Mouse (Mus musculus) retina, embryonic 14.5 days (tissue): ENCODE data around the gene Tubg2.
"Not testable (repeated sequence)": the region's sequence is repeated elsewhere in the genome, so short reads cannot be mapped to it uniquely, and the experiment has no call there.

Source experiments
- DNase-seq: peaks from one replicate; pipeline ENCODE4 v3.0.0-alpha.2; 2015; ENCODE audit warnings: low spot score

Gene Tubg2

DNA sequence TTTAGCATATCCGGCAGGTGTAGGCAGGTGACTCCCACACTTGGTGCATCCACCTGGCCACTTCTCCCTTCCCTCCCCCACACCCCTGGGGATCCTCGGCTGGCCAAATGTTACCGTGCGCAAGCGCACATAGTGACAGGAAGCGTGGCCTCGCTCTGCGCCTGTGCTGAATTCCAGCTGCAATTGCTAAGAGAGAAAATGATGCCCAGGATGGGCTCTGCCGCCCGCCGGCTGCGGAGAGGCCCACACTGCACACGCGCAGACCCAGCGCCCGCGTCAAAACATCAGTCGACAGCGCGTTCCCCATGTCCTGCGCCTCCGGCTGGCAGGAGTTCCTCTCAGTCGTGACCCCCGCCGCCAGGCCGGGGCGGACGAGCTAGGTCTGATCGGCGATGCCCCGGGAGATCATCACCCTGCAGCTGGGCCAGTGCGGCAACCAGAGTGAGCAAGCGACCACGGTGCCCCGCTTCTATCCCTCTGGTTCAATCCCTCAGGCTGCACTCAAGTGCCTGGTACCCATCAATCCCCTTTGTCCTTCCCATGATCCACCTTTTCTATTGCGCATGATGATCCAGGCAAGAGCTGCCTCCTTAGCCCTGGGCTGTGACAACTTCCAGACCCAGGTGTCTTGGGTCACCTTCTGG is at the start of gene Tubg2:
Tubg2 (plus strand) TSS at position 180 of the 644 bp plus-strand sequence.
- peak; percentile 80 for DNase-seq

DNA sequence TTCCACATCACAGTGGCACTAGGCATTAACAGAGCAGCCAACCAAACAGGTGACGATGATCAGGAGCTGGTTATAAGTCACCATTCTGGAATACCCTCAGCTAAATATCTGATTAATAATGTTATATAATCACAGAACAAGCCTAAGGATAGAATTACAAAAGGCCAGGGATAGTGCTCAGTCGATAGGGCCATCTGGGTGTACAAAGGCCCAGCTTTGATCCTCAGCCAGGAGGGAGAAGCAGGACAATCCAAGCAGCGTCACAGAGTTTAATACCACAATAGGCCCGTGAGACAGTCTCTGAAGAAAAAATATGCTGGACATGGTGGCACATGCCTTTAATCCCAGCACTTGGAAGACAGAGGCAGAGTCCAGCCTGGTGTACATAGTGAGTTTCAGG is 46.4 kb upstream of the Tubg2 start:
- DNase-seq: no peak

DNA sequence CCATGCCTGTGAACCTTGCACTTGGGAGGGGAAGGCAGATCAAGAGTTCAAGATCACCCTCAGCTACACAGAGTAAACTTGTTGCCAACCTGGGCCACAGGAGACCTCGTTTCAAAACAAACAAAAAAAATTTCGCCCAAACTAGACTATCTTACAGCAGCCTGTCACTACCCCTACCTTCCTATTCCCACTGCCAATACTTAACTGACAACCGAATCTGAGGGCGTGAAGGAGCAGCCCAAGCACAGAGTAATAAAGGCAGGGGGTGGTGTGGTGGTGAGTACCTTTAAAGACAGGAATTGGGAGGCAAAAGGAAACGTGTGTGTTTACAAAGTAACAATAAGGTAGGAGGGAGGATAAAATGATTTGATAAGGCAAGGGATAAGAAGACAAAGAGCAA is 45.0 kb upstream of the Tubg2 start:
- no peak for DNase-seq

- DNase-seq: no peak
Observed at GRCm38 (mm10) chr11:101111178-101111577, 44.5 kb upstream of the Tubg2 start.

- no peak for DNase-seq
Observed at GRCm38 (mm10) chr11:101112186-101112585, 43.5 kb upstream of the Tubg2 start.

DNA sequence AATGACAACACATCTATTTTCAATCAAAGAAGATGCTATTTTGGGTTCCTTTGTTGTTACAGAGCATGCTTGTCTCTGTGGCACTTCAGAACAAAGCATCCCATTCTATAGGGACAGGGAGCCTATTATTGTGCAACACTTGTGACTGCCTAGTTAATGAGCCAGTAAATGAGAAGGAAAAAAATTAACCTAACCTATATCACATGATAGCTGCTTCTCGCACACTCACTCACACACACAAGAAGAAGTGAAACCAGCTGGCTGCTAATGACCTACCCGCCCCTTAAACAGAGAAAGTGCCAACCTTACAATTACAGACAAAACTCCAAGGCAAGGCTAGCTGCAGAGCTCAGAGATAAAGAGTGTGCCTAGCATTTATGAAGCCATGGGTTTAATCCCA is 40.1 kb upstream of the Tubg2 start:
- no peak for DNase-seq

DNA sequence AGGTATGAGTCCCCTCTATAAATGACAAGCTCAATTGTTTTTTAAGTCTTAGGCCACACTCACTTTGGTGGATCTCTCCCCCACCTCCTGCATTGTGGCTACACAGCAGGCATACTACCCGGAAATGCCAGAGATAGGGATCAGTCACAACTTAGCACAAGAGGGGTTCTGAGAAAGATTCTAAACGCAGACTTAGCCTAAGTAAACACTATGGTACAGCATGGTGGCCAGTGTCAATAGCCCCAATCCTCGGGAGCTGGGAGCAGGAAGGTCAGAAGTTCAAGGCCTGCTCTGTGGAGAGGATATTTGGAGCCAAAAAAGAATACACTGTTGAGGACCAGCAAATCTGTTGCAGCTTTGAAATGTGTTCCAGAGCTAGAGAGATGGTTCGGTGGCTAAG is 37.6 kb upstream of the Tubg2 start:
- no peak for DNase-seq

- DNase-seq: no peak
Observed at GRCm38 (mm10) chr11:101119131-101119760, 36.5 kb upstream of the Tubg2 start.

- peak; percentile 100 for DNase-seq
Observed at GRCm38 (mm10) chr11:101119761-101120544, 35.8 kb upstream of the Tubg2 start, which contains the start of the genes Retreg3 and Tubg1. Gene Retreg3 (minus strand): TSS chr11:101119893. Gene Tubg1 (plus strand): TSS chr11:101119938.

GRCm38 (mm10) chr11:101120545-101121188 is 35.0 kb upstream of the Tubg2 start:
- DNase-seq: peak; percentile 37

DNA sequence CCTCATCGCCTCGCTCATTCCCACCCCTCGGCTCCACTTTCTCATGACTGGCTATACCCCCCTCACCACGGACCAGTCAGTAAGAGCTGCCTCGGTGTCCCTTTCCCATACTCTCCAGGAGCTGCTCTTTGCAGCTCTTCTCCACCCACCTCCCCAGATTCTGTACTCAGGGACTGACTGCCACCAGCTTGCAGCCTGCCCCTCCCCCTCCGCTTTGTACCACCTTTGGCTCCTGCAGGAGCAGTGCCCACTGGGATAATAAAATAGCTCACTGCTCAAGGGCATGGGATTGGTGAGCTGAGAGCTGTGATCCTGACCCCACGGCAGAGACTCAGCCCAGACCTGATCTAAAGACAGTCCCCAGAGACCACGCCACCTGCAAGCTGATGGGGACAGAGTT is 31.2 kb upstream of the Tubg2 start:
- not testable (repeated sequence) for DNase-seq

DNA sequence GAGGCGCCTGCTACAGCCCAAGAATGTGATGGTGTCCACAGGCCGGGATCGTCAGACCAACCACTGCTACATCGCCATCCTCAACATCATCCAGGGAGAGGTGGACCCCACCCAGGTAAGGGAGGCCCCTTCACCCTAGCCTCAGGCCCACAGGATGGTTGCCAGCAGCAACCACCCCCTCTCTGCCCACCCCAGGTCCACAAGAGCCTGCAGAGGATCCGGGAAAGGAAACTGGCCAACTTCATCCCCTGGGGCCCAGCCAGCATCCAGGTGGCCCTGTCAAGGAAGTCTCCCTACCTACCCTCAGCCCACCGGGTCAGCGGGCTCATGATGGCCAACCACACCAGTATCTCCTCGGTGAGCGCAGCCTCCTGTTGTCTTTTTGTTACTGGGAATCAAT is 30.7 kb upstream of the Tubg2 start:
- not testable (repeated sequence) for DNase-seq

DNA sequence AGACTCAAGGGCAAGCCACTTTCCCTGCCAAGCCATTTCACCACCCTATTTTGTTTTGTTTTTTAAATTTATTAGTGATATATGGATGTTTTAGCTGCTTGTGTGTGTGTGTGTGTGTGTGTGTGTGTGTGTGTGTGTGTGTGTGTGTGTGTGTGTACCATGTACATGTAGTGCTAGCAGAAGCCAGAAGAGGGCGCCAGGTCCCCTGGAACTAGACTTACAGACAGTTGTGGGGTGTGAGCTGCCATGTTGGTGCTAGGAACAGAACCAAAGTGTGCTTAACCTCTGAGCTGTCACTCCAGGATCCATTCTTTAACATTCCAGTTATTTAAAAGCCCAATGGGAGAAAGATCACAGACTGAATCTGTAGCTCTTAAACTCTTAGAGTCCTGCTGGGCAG is 28.6 kb upstream of the Tubg2 start:
- DNase-seq: no peak

DNA sequence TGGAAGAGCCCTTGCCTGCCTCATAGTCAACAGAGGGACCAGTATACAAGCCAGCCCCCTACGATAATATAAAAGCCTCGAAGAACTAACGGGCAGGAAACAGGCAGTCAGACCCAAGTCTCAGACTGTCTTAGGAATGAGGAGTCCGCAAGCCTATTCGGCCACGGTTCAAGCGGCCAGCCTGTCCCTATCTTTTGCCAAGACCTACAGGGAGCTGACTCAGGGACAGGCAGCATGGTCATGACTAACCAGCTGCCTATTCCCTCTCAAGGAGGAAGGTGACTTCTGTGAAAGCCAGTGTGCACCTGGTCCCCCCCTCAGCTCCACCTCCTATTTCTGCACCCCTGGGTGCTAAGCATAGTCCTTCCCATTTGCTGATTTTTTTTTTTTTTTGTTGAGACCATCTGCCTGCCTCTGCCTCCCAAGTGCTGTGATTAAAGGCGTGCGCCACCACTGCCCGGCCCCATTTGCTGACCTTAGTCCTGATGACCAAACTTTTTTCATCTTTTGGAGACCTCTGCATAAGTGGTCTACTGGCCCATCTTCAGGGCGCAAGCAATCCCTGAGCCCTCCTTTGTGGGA is 26.6 kb upstream of the Tubg2 start:
- no peak for DNase-seq

DNA sequence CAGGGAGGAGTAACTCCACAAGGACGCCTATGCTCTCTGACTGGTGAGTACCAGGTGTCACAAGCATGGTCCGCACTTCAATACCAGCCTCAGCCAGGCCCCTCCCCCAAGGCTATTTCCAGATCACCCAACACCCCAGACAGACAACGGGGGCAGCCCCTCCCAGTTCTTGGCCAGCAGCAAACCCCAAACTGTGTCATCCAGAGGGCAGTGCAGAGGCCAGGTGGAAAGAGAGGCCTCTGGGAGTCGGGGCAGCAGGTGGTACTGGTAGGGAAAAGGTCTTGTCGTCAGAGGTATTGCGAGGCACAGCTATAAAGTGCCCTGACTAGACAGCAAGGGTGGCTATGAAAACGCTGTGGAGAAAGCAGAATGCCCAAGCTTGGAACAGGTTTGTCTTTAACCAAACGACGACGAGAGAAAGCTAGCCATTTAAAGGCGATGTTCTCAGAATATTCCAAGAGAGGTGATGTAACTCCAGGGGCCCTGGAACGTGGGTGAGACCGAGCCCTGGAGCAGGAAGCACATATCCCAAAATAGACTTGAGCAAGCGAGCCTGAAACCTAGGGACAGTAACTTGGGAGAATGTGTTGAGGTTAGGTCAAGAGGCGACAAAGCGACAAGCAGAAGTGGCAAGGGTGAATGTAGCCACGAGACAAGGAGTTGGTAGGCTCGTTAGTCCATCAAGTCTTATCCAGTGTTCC is 25.5 kb upstream of the Tubg2 start:
- no peak for DNase-seq

DNA sequence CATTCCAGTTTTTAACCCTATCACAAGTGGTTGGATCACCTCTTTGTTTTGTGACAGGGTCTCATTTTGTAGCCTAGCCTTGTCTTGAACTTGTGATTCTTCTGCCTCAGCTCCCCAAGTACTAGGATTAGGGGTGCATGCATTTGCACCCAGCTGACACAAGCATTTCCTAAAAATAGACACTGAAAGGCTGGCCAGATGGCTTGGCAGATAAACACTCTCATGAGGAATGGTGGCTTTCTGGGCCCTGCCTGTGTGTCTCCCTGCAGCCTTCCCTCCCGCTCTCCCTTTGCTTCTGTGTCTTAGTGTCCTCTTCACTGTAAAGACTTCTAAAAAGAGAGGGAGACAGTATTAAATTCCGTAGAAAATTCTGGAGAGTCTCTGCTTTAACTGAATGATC is 24.5 kb upstream of the Tubg2 start:
- no peak for DNase-seq

GRCm38 (mm10) chr11:101131701-101132100 is 24.0 kb upstream of the Tubg2 start:
- peak; percentile 59 for DNase-seq

GRCm38 (mm10) chr11:101133037-101133436 is 22.7 kb upstream of the Tubg2 start:
- no peak for DNase-seq

DNA sequence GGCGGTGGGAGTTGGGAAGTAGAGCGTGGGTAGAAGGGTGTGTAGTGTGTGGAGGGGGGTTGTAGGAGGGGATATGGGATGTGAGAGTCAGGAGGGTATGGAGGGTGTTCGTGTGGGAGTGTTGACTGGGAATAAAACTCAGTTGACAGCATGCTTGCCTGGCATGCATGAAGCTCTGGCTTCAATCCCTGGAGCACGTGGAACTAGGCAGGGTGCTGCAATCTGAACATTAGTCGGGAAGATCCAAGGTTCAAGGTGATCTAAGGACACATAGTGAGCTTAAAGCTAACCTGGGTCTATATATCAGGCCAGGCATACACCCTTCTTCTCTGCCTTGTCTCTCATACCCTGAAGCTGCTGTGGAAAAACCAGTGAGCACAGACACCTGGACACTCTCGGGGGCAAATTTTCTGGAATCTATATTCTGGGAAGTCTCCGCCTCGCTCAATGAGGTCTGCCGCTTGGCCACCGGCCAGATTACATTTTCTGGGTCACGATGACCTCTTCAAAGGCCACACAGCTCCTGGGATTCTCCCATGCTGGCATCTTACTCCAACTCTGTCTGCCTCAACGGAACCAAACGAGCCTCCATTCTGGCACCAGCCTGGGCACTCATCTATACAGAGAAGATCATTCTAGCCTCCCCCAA is 21.4 kb upstream of the Tubg2 start:
- no peak for DNase-seq

DNA sequence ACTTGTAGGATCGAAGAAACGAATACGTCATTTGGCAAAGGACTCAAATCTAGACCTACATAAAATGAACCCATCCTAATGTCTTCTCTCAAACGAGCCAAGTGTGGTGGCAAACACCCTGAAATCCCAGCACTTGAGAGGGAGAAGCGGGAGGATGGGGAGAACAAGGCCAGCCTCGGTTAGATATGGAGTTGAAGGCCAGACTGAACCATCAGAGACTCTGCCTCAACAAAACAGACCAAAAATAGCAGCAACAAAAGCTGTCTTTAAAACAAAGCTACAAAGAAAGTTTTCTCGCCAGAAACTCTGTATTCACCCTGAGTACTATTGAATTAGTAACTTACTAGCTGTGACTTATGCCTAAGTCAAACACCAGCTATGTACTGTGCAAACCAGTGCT is 18.7 kb upstream of the Tubg2 start:
- no peak for DNase-seq
